Mouse (Mus musculus) midbrain, embryonic 15.5 days (tissue): Measurements from ENCODE around the gene Il20ra. TPM values are rescaled to one million over a fixed set of nuclear protein-coding genes. Genes with fewer than 3 reads are reported as not detected.
A peak's percentile ranks its signal among the peaks of the same experiment; 100 is the strongest.
"Not testable (repeated sequence)": the region's sequence is repeated elsewhere in the genome, so short reads cannot be mapped to it uniquely, and the experiment has no call there.

Source experiments
- ATAC-seq: fragments of 200-750 bp; cut with Nextera tagmentation; replicated peaks from 2 replicates; pipeline ENCODE4 v1.8.0; 2017; ENCODE audit warnings: moderate TSS enrichment
- H3K27ac ChIP-seq: fragments of 300-500 bp; sonication (generic); 2 replicates; pipeline ENCODE4 v1.5.1; 2015; ENCODE audit warnings: mild to moderate bottlenecking, inconsistent platforms
- H3K27me3 ChIP-seq: fragments of 300-500 bp; sonication (generic); replicated peaks from 2 replicates; pipeline ENCODE4 v1.6.1; 2015; ENCODE audit warnings: inconsistent platforms
- H3K36me3 ChIP-seq: fragments of 300-500 bp; sonication (generic); replicated peaks from 2 replicates; pipeline ENCODE4 v1.6.1; 2015; ENCODE audit warnings: inconsistent platforms
- H3K4me1 ChIP-seq: fragments of 300-500 bp; sonication (generic); 2 replicates; pipeline ENCODE4 v1.6.1; 2015; ENCODE audit warnings: inconsistent platforms
- H3K4me2 ChIP-seq: fragments of 300-500 bp; sonication (generic); 2 replicates; pipeline ENCODE4 v1.6.1; 2015; ENCODE audit warnings: inconsistent platforms, mild to moderate bottlenecking, moderate library complexity
- H3K4me3 ChIP-seq: fragments of 300-500 bp; sonication (generic); 2 replicates; pipeline ENCODE4 v1.5.1; 2015; ENCODE audit warnings: mild to moderate bottlenecking, inconsistent platforms
- H3K9ac ChIP-seq: fragments of 300-500 bp; sonication (generic); 2 replicates; pipeline ENCODE4 v1.6.1; 2015; ENCODE audit warnings: mild to moderate bottlenecking, inconsistent platforms
- H3K9me3 ChIP-seq: fragments of 300-500 bp; sonication (generic); 2 replicates; pipeline ENCODE4 v1.6.1; 2016; ENCODE audit warnings: inconsistent platforms
- WGBS: fragments of 180-500 bp; shearing (Covaris S2); methylation state at CpG from one replicate; pipeline ENCODE4 v1.1.7; 2015; ENCODE audit warnings: mixed read lengths; 5-methylcytosine and 5-hydroxymethylcytosine counted together
- polyA plus RNA-seq: library from polyadenylated mRNA; unstranded; fragments of >200 nt; fragmentation: Nextera tagmentation; extraction: Ambion mirVana; gene quantifications from 2 replicates; pipeline ENCODE4 v1.2.1, GENCODE M21; 2015

Il20ra gene
- polyA plus RNA-seq, 1 experiment from 2014 or later, result 0.50 TPM

GRCm38 (mm10) chr10:19708277-19709070, 3.9 kb upstream of the Il20ra start:
- Histone ChIP-seq H3K27ac (no peak overlapping the region), H3K4me2 (no peak overlapping the region), H3K36me3 (no peaks in the 10 kb centered on the region), H3K27me3 (no peaks in the 10 kb centered on the region; the same call in 1 of the 2 replicates), H3K4me1 (peaks cover 10% of the 10 kb centered on the region), H3K4me3 (no peak overlapping the region), H3K9me3 (no peaks in the 10 kb centered on the region), H3K9ac (no peak overlapping the region)
- 61% methylated on average over 12 of the region's 12 CpGs for WGBS
- no peak for ATAC-seq

DNA sequence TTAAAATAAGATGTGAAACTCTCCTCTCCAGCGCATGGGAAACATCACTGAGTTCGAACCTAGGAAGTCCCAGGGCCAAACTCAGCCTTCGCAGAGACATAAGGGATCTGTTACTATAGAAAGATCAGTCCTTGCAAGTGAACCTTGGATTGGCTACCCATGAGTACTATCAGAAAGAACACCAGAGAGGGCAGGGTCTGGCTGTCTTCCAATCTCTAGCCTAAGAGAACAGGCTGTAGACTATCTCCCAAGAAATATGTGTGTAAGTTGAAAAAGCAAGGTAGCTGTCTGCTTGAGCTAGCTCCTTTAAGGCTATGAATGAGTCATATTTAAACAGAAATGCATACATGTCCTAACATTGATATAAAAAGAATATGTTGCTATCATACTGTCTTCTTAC, 1.4 kb upstream of the Il20ra start:
- WGBS, result 88% methylated on average over 3 of the region's 3 CpGs
- no peak overlapping the region for H3K4me2 ChIP-seq
- H3K9me3 ChIP-seq, result no peaks in the 10 kb centered on the region
- H3K9ac ChIP-seq, result no peak overlapping the region
- H3K4me3 ChIP-seq, result no peak overlapping the region
- H3K36me3 ChIP-seq, result no peaks in the 10 kb centered on the region
- peaks cover 10% of the 10 kb centered on the region for H3K4me1 ChIP-seq
- peaks cover 5% of the 10 kb centered on the region; the same call in 1 of the 2 replicates for H3K27me3 ChIP-seq
- no peak overlapping the region for H3K27ac ChIP-seq
- no peak for ATAC-seq

GRCm38 (mm10) chr10:19711551-19712171, 709 bp upstream of the Il20ra start:
- Histone ChIP-seq H3K9ac (0 out of 2 replicates have a peak overlapping the region, but pooled peaks have one; percentile 59), H3K4me1 (peaks cover 10% of the 10 kb centered on the region), H3K4me3 (no peak overlapping the region), H3K4me2 (peak overlapping the region; percentile 97), H3K27me3 (peaks cover 5% of the 10 kb centered on the region; the same call in 1 of the 2 replicates), H3K36me3 (no peaks in the 10 kb centered on the region), H3K27ac (no peak overlapping the region), H3K9me3 (no peaks in the 10 kb centered on the region)
- no peak for ATAC-seq
- WGBS, result 36% methylated on average over 7 of the region's 7 CpGs

- ATAC-seq, result no peak
- Histone ChIP-seq H3K9me3 (no peaks in the 10 kb centered on the region), H3K9ac (no peak overlapping the region), H3K36me3 (no peaks in the 10 kb centered on the region), H3K4me2 (no peak overlapping the region), H3K27me3 (0 out of 2 replicates have a peak, but pooled peaks cover 4% of the 10 kb centered on the region), H3K4me3 (no peak overlapping the region), H3K27ac (no peak overlapping the region), H3K4me1 (no peaks in the 10 kb centered on the region)
- WGBS, result 83% methylated on average over 3 of the region's 3 CpGs
Measured at GRCm38 (mm10) chr10:19718627-19719026, 6.3 kb downstream of the Il20ra start.

GRCm38 (mm10) chr10:19722320-19722719, 9.9 kb downstream of the Il20ra start:
- Histone ChIP-seq H3K27ac (no peak overlapping the region), H3K4me2 (no peak overlapping the region), H3K9ac (no peak overlapping the region), H3K27me3 (no peaks in the 10 kb centered on the region), H3K36me3 (no peaks in the 10 kb centered on the region), H3K9me3 (no peaks in the 10 kb centered on the region), H3K4me3 (no peak overlapping the region), H3K4me1 (no peaks in the 10 kb centered on the region)
- WGBS, result 60% methylated on average over 3 of the region's 3 CpGs
- ATAC-seq, result no peak

- H3K9me3 ChIP-seq, result no peaks in the 10 kb centered on the region
- H3K4me2 ChIP-seq, result no peak overlapping the region
- no peak overlapping the region for H3K9ac ChIP-seq
- H3K4me1 ChIP-seq, result no peaks in the 10 kb centered on the region
- H3K36me3 ChIP-seq, result no peaks in the 10 kb centered on the region
- WGBS, result 93% methylated on average over 11 of the region's 11 CpGs
- no peak for ATAC-seq
- H3K27ac ChIP-seq, result no peak overlapping the region
- no peak overlapping the region for H3K4me3 ChIP-seq
- H3K27me3 ChIP-seq, result no peaks in the 10 kb centered on the region
Measured at GRCm38 (mm10) chr10:19724158-19724832, 11.9 kb downstream of the Il20ra start.

GRCm38 (mm10) chr10:19738442-19738841, 26.1 kb downstream of the Il20ra start:
- not testable (repeated sequence) for H3K4me2 ChIP-seq
- 94% methylated on average over 2 of the region's 2 CpGs for WGBS

DNA sequence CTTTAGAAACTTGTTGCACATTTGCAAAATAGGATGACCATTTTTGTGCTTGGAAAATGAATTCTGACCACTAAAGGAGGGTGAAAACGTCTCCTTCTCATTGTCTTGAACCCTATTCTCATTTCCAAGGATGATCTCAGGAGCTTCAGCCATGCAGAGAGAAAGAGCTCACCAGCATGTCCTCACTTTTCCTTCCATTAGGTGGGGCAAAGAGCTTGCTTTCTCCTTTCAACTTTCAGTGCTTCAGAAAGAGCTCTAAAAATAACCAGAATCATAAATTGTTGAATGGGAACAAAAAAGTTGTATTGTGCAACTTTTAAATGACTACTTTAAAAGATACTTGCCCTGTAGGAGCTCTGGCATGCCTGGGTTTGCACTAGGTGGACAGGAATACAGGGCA, 33.3 kb downstream of the Il20ra start:
- Histone ChIP-seq H3K9ac (no peak overlapping the region), H3K4me3 (no peak overlapping the region), H3K9me3 (no peaks in the 10 kb centered on the region), H3K4me2 (no peak overlapping the region), H3K27ac (no peak overlapping the region), H3K36me3 (no peaks in the 10 kb centered on the region), H3K4me1 (no peaks in the 10 kb centered on the region), H3K27me3 (no peaks in the 10 kb centered on the region)
- 47% methylated on average over 1 of the region's 1 CpGs for WGBS
- ATAC-seq, result no peak

More at GRCm38 (mm10) chr10:19738442-19738841, 26.1 kb downstream of the Il20ra start:
- not testable (repeated sequence) for ATAC-seq, H3K27me3 ChIP-seq, H3K4me3 ChIP-seq, H3K9ac ChIP-seq, H3K27ac ChIP-seq, H3K36me3 ChIP-seq, H3K9me3 ChIP-seq, H3K4me1 ChIP-seq

DNA sequence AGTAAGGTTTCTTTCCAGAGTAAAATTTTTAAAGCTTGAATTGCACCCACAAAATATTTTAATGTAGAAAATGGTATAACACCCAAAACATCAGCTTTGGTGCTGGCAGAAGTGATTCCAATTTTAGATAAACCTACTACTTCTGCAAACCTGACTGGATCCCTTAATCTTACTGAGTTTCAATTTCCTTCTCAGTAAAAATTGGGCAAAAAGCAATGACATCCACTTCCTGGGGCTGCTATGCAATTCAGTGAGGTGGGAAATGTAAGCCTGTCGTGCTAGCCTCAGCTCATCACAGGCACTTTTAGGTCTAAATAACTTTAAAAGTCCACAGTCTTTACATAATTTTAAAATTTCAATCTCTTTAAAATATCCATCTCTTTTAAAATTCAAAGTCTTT, 33.8 kb downstream of the Il20ra start:
- H3K9me3 ChIP-seq, result no peaks in the 10 kb centered on the region
- H3K27ac ChIP-seq, result no peak overlapping the region
- no peaks in the 10 kb centered on the region for H3K36me3 ChIP-seq
- no peak overlapping the region for H3K9ac ChIP-seq
- no peak for ATAC-seq
- no peaks in the 10 kb centered on the region for H3K27me3 ChIP-seq
- no peak overlapping the region for H3K4me2 ChIP-seq
- 81% methylated on average over 1 of the region's 1 CpGs for WGBS
- no peaks in the 10 kb centered on the region for H3K4me1 ChIP-seq
- no peak overlapping the region for H3K4me3 ChIP-seq

DNA sequence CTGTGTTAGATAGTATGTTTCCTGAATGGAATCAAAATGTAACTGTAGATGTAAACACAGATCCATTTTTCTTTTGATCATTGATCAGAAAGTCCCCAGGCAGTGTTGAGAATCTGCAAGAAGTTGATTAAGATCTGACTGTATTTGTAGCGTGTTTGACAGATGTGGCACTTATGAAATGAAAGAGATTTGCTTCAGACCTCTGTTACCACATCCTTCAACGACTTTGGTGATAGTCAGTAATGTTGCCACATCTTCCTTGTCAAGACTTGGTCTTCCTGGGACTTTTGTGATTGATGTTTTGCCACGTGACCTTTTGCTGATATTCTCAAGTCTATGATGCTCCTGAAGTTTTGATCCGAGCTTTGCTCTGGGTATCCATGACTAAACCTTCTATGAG, 35.3 kb downstream of the Il20ra start:
- Histone ChIP-seq H3K27ac (no peak overlapping the region), H3K4me3 (no peak overlapping the region), H3K9ac (no peak overlapping the region), H3K4me2 (no peak overlapping the region), H3K27me3 (no peaks in the 10 kb centered on the region), H3K36me3 (no peaks in the 10 kb centered on the region), H3K9me3 (no peaks in the 10 kb centered on the region), H3K4me1 (no peaks in the 10 kb centered on the region)
- WGBS, result 87% methylated on average over 4 of the region's 4 CpGs
- no peak for ATAC-seq

DNA sequence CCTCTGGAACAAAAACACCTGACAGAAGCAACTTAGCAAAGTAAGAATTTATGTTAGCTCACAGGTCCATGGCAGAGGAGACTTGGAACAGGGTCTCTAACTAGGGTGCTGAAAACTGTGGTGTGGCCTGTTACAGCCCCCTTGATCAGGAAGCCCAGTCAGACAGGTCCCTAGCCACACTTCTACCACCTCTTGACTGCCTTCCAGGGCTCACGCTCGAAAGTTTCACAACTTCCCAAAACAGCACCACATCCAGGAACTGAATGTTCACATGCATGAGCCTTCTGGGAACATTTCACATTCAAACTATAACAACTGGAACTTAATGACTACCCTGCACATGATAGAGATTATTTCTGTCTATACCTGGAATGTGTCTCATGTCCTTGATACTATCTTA, 53.1 kb downstream of the Il20ra start:
- Histone ChIP-seq H3K27me3 (no peaks in the 10 kb centered on the region), H3K27ac (no peak overlapping the region), H3K4me1 (no peaks in the 10 kb centered on the region), H3K36me3 (no peaks in the 10 kb centered on the region), H3K9ac (no peak overlapping the region), H3K9me3 (no peaks in the 10 kb centered on the region), H3K4me3 (no peak overlapping the region), H3K4me2 (no peak overlapping the region)
- WGBS, result 91% methylated on average over 2 of the region's 2 CpGs
- ATAC-seq, result no peak

DNA sequence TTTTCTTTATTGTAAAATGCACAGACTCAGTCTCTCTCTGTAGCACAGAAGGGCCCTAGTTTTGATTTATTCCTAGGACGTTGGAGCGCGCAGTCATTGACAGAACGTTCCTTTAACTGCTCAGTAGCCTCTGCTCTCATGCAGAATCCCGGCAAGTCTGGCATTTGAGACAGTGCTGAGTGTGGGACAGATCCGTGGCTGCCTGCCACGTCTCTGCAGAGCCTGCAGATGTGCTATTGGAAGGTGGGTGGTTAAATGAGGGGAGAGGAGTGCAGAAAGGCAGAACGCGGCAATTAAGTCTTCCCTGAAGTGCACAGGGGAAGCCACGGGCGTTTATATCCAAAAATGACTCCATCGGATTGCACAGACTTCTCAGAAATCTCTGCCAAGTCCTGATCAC, 66.7 kb downstream of the Il20ra start:
- H3K4me3 ChIP-seq, result no peak overlapping the region
- no peak overlapping the region for H3K9ac ChIP-seq
- H3K4me2 ChIP-seq, result no peak overlapping the region
- no peaks in the 10 kb centered on the region for H3K9me3 ChIP-seq
- H3K27me3 ChIP-seq, result no peaks in the 10 kb centered on the region
- no peaks in the 10 kb centered on the region for H3K4me1 ChIP-seq
- no peaks in the 10 kb centered on the region for H3K36me3 ChIP-seq
- no peak overlapping the region for H3K27ac ChIP-seq
- no peak for ATAC-seq
- 78% methylated on average over 12 of the region's 12 CpGs for WGBS
